Mouse (Mus musculus) megakaryocyte, embryonic 14.5 days (primary cell): ENCODE data around the gene Timm10.

ENCODE experiments used
- FLI1 ChIP-seq: IDR thresholded peaks from 2 replicates; pipeline ENCODE4 v1.6.1; 2012; ENCODE audit warnings: low read length, inconsistent platforms, mixed read lengths
- GATA1 ChIP-seq: IDR thresholded peaks from 3 replicates; pipeline ENCODE4 v1.6.1; 2012; ENCODE audit warnings: mixed read lengths, low read length, inconsistent platforms, borderline replicate concordance

GRCm38 (mm10) chr2:84788316-84788715 lies 38.5 kb upstream of the Timm10 start:
- TF ChIP-seq FLI1 (no peak), GATA1 (no peak)
